19 mouse cellular contexts compared by ENCODE assay signal in genomic region chr16:71678075-71678701, GRCm38 (mm10).
DNase-seq lines count a peak whose midpoint lies in the region; ATAC-seq lines count a peak whose summit lies in the region.
"Had no signal": no experiment of that assay in that cellular context is flagged by ENCODE, and none has a peak within 500 bp of the region (broad histone marks: within the 10 kb centered on the region; RNA-seq: fewer than 3 reads in every experiment).

No protein-coding gene starts in this region.

- peaks cover 6% of the 10 kb centered on the region; the same call in 1 of the 2 replicates for H3K4me1 ChIP-seq in midbrain, embryonic 10.5 days
- no peaks in the 10 kb centered on the region for H3K4me1 ChIP-seq in midbrain, embryonic 15.5 days
- H3K4me1 ChIP-seq in embryonic facial prominence, embryonic 10.5 days = peaks cover 9% of the 10 kb centered on the region
- no peaks in the 10 kb centered on the region for H3K4me1 ChIP-seq in neural tube, embryonic 11.5 days (ENCODE audit: control insufficient read depth, insufficient read depth, low read length)
- H3K4me1 ChIP-seq: liver, embryonic 12.5 days had no signal

- ATAC-seq in midbrain, embryonic 15.5 days (replicated peaks) = no peak
- no peak for ATAC-seq in neural tube, embryonic 11.5 days (ENCODE audit: insufficient read depth, low FRiP score, low TSS enrichment)
- ATAC-seq in megakaryocyte-erythroid progenitor cell, adult 5-6 weeks (replicated peaks; ENCODE audit: low FRiP score, low TSS enrichment, poor library complexity, severe bottlenecking) = no peak
- ATAC-seq: inflammation-experienced regulatory T-cells, adult 6 months; liver, embryonic 12.5 days; lung, postnatal 0 days; Patski had no signal

- H3K27ac ChIP-seq in midbrain, embryonic 10.5 days (replicated peaks) = no peak overlapping the region
- H3K27ac ChIP-seq in midbrain, embryonic 15.5 days = no peak overlapping the region
- H3K27ac ChIP-seq in embryonic facial prominence, embryonic 10.5 days (replicated peaks) = peak overlapping the region; percentile 3
- no peak overlapping the region for H3K27ac ChIP-seq in neural tube, embryonic 11.5 days (ENCODE audit: low read depth, low read length)
- H3K27ac ChIP-seq: heart, adult 2 months; liver, embryonic 12.5 days had no signal

- 9% methylated on average over 2 of the region's 2 CpGs for WGBS in midbrain, embryonic 10.5 days
- WGBS in midbrain, embryonic 15.5 days = 12% methylated on average over 2 of the region's 2 CpGs
- WGBS in embryonic facial prominence, embryonic 10.5 days = 7% methylated on average over 2 of the region's 2 CpGs
- 10% methylated on average over 2 of the region's 2 CpGs for WGBS in neural tube, embryonic 11.5 days

- H3K36me3 ChIP-seq in midbrain, embryonic 10.5 days = no peaks in the 10 kb centered on the region
- no peaks in the 10 kb centered on the region for H3K36me3 ChIP-seq in midbrain, embryonic 15.5 days (replicated peaks)
- H3K36me3 ChIP-seq in embryonic facial prominence, embryonic 10.5 days (replicated peaks) = no peaks in the 10 kb centered on the region
- H3K36me3 ChIP-seq in neural tube, embryonic 11.5 days (ENCODE audit: control insufficient read depth, insufficient read depth, low read length) = no peaks in the 10 kb centered on the region
- H3K36me3 ChIP-seq: liver, embryonic 12.5 days had no signal

- no peak overlapping the region for H3K4me2 ChIP-seq in midbrain, embryonic 15.5 days
- H3K4me2 ChIP-seq in neural tube, embryonic 11.5 days (ENCODE audit: low read depth) = no peak overlapping the region
- H3K4me2 ChIP-seq: liver, embryonic 12.5 days had no signal

- H3K27me3 ChIP-seq in midbrain, embryonic 10.5 days (ENCODE audit: low read depth, poor library complexity, severe bottlenecking) = no peaks in the 10 kb centered on the region
- no peaks in the 10 kb centered on the region for H3K27me3 ChIP-seq in midbrain, embryonic 15.5 days (replicated peaks)
- H3K27me3 ChIP-seq in embryonic facial prominence, embryonic 10.5 days (replicated peaks; ENCODE audit: low read depth, poor library complexity, severe bottlenecking) = no peaks in the 10 kb centered on the region
- H3K27me3 ChIP-seq in neural tube, embryonic 11.5 days (ENCODE audit: control insufficient read depth, insufficient read depth, low read length) = no peaks in the 10 kb centered on the region
- H3K27me3 ChIP-seq: CH12.LX; liver, embryonic 12.5 days; Patski had no signal

- no peak overlapping the region for H3K9ac ChIP-seq in midbrain, embryonic 15.5 days
- H3K9ac ChIP-seq in neural tube, embryonic 11.5 days (ENCODE audit: low read length) = no peak overlapping the region
- H3K9ac ChIP-seq: liver, embryonic 12.5 days had no signal

- H3K4me3 ChIP-seq in midbrain, embryonic 10.5 days = no peak overlapping the region
- no peak overlapping the region for H3K4me3 ChIP-seq in midbrain, embryonic 15.5 days
- no peak overlapping the region for H3K4me3 ChIP-seq in embryonic facial prominence, embryonic 10.5 days
- no peak overlapping the region for H3K4me3 ChIP-seq in neural tube, embryonic 11.5 days (ENCODE audit: low read depth, low read length)
- H3K4me3 ChIP-seq: heart, adult 2 months; liver, embryonic 12.5 days had no signal

- H3K9me3 ChIP-seq in midbrain, embryonic 10.5 days (replicated peaks) = no peaks in the 10 kb centered on the region
- H3K9me3 ChIP-seq in midbrain, embryonic 15.5 days = no peaks in the 10 kb centered on the region
- no peaks in the 10 kb centered on the region for H3K9me3 ChIP-seq in embryonic facial prominence, embryonic 10.5 days
- H3K9me3 ChIP-seq in neural tube, embryonic 11.5 days (ENCODE audit: control insufficient read depth, low read length) = no peaks in the 10 kb centered on the region
- H3K9me3 ChIP-seq: liver, embryonic 12.5 days had no signal

- peak; percentile 20 to 37 for DNase-seq in cerebellum, postnatal 10 days
- DNase-seq in cerebellum, adult 9-10 months = no peak
- peak; percentile 15 for DNase-seq in midbrain, embryonic 10.5 days (ENCODE audit: low spot score)
- DNase-seq in embryonic facial prominence, embryonic 10.5 days (ENCODE audit: low spot score) = peak; percentile 81
- DNase-seq in neural tube, embryonic 11.5 days (ENCODE audit: low spot score) = peak; percentile 18
- no peak for DNase-seq in ovary, adult 18-20 months (ENCODE audit: low spot score)
- DNase-seq: cerebellum, adult 9-11 months; heart, adult 2 months; kidney, postnatal 10 days; layer of hippocampus, adult 9-11 months; right cerebral cortex, postnatal 14 days; thymus, adult 18-20 months had no signal

Comparison
In these comparisons a context has a peak if more than half of its experiments do, and no peak if none do; other contexts are left out.
1. DNase-seq: peak in cerebellum, postnatal 10 days (2 of 2), midbrain, embryonic 10.5 days (single experiment), embryonic facial prominence, embryonic 10.5 days (single experiment) and neural tube, embryonic 11.5 days (single experiment); none in cerebellum, adult 9-10 months (single experiment) and ovary, adult 18-20 months (single experiment).